Mouse (Mus musculus): ENCODE data around the gene Gsdme.

Gsdme gene

DNA sequence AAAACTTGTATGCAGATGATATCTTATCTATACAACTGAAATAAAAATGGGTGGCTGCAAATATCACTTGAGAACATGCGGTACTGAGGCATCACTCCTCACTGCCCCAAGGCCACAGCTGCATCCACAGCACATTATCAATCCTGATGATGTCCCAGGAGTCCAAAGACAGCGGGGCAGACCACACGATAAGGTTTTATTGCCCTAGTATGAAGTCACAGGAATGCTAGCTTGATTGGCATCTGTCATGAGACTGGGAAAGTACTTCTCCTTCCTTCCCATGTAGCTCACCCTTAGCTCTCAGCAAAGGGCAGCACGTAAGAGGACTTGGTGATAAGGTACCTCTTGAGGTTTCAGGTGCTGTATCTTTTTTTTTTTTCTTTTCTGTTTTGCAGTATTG lies 19.5 kb downstream of the Gsdme start:
- no peak for DNase-seq

DNA sequence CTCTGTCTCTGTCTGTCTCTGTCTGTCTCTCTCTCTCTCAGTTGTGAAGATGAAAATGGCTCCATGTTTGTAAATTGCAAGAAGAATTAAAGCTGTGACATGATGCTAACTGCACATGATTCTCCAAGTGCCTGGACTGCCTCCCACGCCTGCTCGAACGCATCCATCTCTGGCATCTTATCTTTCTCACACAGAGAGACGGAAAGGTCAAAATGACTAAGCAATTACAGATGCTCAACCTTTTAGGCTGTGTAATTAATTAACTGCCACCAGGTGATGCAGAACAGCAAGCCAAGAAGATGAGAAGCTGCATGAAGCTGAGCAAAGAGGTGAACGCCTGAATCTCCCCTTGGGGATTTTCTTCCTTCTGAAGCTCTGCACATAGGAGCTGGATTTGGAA lies 23.2 kb downstream of the Gsdme start:
- no peak for DNase-seq

DNA sequence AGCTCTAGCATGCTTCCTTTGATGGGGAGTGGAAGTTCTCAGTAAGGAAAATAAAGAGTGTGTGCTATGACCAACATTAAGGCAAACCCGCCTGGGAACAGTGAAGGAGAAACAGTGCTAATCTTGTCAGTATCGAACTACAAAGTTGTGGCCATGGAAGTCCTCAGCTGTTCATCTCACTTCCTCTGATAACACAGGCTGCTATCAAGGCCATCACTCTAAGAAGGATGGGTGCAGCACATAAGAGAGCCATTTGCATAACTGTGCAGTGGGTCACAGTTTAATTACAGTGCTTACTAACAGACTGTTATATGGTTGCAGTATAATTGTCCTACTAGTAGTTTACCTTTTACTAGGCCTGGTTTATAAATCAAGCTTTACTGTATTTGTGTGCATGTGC lies 23.8 kb downstream of the Gsdme start:
- no peak for DNase-seq

GRCm38 (mm10) chr6:50237963-50238362 lies 25.7 kb downstream of the Gsdme start:
- no peak for DNase-seq

- no peak for DNase-seq
Measured at GRCm38 (mm10) chr6:50232984-50233383, 30.7 kb downstream of the Gsdme start.

GRCm38 (mm10) chr6:50231288-50231687 lies 32.4 kb downstream of the Gsdme start:
- DNase-seq, result no peak

GRCm38 (mm10) chr6:50228180-50228579 lies 35.5 kb downstream of the Gsdme start:
- no peak for DNase-seq

DNA sequence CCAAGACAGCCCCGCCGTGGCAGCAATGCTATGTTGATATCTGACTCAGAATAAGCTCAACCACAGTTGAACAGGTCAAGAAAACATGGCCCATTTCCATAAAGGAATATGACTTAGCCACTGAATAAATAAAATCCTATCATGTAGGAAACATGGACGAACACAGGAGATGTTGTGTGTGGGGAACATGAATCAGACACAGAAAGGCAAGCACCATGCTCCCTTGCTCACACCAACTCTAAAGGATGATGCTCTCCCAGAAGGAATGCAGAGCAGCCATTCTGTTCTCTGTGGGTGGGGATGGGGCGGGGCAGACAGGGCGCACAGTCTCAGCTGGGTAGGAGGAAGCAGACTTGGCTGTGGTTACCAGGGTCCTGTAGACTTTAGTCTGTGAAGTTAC lies 38.4 kb downstream of the Gsdme start:
- DNase-seq, result no peak

GRCm38 (mm10) chr6:50223606-50224005 lies 40.1 kb downstream of the Gsdme start:
- DNase-seq, result no peak

- DNase-seq, result no peak
Measured at GRCm38 (mm10) chr6:50222986-50223385, 40.7 kb downstream of the Gsdme start.

GRCm38 (mm10) chr6:50222351-50222750 lies 41.3 kb downstream of the Gsdme start:
- no peak for DNase-seq

- no peak for DNase-seq
Measured at GRCm38 (mm10) chr6:50220863-50221262, 42.8 kb downstream of the Gsdme start.

GRCm38 (mm10) chr6:50219066-50219465 lies 44.6 kb downstream of the Gsdme start:
- no peak for DNase-seq

- DNase-seq, result no peak
Measured at GRCm38 (mm10) chr6:50218628-50219027, 45.0 kb downstream of the Gsdme start.

DNA sequence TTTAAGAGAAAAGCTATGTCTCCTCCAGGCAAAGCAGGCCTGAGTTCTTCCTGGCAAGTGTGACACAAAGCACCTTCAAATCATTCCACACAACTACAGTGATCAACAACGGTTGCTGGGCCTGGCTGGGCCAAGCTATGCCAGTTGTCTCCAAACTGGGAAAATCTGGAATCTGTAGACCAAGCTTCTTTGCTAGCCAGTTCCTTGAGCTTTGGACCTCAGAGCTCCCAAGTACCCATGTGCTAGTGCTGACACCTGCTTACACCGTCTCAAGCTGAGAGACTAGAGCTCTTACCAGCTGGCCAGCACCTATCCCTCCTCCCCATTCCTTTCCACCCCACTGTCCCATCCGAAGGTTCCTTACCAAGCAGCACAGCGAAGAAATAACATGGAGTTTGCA lies 47.7 kb downstream of the Gsdme start:
- peak; percentile 66 for DNase-seq

DNA sequence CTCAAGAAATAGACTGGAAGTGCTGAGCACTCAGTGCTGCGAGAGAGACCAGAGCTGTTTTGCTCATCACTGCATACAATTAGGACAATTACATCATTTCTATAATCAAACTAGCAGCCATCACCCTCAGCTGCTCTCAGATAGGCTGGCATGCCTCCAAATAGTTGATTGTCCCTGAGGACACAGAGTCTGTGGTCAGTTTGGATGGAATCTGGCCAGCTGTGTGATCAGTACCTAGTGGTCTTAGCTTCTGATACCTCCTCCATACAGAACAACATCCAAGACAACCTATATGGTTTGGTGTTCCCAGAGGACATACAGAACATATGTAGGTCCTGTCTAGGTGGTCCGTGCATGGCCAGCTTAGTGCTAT lies 48.3 kb downstream of the Gsdme start:
- peak; percentile 21 for DNase-seq

- peak; percentile 45 for DNase-seq
Measured at GRCm38 (mm10) chr6:50214711-50215372, 48.8 kb downstream of the Gsdme start.

DNA sequence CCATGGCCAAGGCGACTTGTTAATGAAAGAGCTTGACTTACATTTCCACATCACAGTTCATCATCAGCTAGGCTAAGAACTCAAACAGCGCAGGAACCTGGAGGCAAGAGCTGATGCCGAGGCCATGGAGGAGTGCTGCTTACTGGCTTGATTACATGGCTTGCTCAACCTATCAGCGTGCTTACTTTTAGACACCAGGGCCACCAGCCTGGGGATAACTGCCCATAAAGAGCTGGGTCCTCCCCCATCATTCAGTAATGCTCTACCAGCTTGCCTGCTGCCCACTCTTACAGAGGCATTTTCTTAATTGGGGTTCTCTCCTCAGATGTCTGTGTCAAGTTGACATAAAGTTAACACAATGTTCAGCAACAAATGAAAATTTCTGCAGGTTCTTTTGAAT lies 58.6 kb downstream of the Gsdme start:
- DNase-seq, result no peak

GRCm38 (mm10) chr6:50204356-50204755 lies 59.3 kb downstream of the Gsdme start:
- no peak for DNase-seq

DNA sequence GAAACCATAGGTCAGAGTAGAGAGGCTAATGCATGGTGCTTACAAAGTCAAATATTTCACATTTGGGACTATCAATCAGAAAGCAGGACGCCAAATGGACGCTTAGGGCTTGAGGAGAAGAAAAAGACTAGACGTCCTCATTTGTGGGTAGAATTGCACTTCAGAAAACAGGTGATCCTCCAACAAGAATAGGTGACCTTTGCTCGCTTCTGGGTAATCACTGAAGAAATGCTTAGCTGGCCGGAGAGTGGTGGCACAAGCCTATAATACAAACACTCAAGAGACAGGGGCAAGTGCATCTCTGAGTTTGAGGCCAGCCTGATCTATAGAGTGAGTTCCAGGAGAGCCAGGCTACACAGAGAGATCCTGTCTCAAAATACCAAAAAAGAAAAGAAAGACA lies 69.8 kb downstream of the Gsdme start:
- peak; percentile 27 for DNase-seq

- DNase-seq, result no peak
Measured at GRCm38 (mm10) chr6:50192822-50193221, 70.8 kb downstream of the Gsdme start.

GRCm38 (mm10) chr6:50192169-50192568 lies 71.5 kb downstream of the Gsdme start:
- no peak for DNase-seq

DNA sequence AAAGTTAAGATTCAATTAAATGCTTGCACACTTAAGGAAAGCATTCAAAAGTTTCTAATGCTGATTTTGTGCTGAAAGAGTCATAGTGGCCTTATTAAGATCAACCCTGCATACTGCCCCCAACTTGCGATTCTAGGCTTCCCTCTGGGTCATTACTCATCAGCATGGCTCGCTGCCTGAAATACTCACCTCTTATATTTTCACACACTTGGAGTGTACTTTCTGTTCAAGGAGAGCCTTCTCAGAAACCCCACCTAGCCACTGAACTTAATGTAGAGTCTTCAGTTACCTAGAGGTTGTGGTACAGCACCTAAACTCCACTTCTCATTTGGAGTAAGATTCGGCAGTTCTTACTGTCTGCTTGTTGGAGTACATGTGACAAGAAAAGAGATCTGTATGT lies 72.1 kb downstream of the Gsdme start:
- DNase-seq, result no peak

DNA sequence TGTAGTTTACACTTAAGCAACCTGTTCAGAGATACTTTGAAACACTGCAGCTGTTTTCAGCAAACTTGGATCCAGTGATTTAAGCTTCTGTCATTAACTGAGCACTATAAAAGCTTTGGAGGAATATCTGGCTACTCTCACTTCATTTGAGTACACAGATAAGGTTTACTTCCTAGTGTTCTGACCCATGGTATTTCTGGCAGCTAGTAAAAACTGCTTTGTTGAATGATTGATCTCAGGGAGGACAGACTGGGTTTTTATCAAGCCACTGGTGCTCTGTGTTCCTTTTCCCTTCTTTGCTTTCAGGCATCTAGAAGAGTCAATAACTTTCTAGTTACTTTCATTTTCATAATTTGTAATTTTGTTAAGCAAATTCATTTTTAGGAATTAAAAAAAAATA lies 74.3 kb downstream of the Gsdme start:
- DNase-seq, result no peak

- DNase-seq, result no peak
Measured at GRCm38 (mm10) chr6:50187955-50188354, 75.7 kb downstream of the Gsdme start.

DNA sequence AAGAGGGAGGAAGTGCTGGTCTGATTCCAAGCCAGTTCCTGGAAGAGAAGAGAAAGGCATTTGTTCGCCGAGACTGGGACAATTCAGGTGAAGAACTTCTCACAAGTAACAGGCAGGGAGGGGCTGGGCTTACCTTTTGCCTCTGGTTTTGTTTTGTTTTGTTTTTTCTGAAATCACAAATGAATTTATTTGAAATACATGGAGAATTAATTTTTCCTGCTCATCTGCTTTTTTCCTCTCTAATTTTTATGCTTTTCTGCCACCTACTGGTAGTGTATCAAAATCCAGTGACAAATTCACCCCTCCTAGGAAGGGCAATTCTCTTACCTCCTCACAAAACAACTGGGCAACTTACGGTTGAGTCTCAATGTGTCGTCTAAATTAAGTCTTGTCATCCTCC lies 83.5 kb downstream of the Gsdme start:
- DNase-seq, result no peak

All from kidney, adult 11 months (tissue).